Mouse (Mus musculus) hindbrain, embryonic 10.5 days (tissue): ENCODE data around the gene Mus81. TPM values are rescaled to one million over a fixed set of nuclear protein-coding genes. Genes with fewer than 3 reads are reported as not detected.
"Not testable (repeated sequence)": the region's sequence is repeated elsewhere in the genome, so short reads cannot be mapped to it uniquely, and the experiment has no call there.

ENCODE experiments used
- DNase-seq: peaks from one replicate; pipeline ENCODE4 v3.0.0-alpha.2; 2017; ENCODE audit warnings: low spot score
- H3K27ac ChIP-seq: fragments of 300-500 bp; sonication (generic); 2 replicates; pipeline ENCODE4 v1.5.1; 2016; ENCODE audit warnings: mild to moderate bottlenecking, moderate library complexity
- H3K27me3 ChIP-seq: fragments of 300-500 bp; sonication (generic); 2 replicates; pipeline ENCODE4 v1.6.1; 2016; ENCODE audit warnings: mild to moderate bottlenecking; ENCODE audit not compliant: poor library complexity, insufficient read depth, severe bottlenecking
- H3K36me3 ChIP-seq: fragments of 300-500 bp; sonication (generic); 2 replicates; pipeline ENCODE4 v1.6.1; 2016; ENCODE audit warnings: mild to moderate bottlenecking, moderate library complexity
- H3K4me1 ChIP-seq: fragments of 300-500 bp; sonication (generic); replicated peaks from 2 replicates; pipeline ENCODE4 v1.6.1; 2016; ENCODE audit warnings: mild to moderate bottlenecking
- H3K4me3 ChIP-seq: fragments of 300-500 bp; sonication (generic); 2 replicates; pipeline ENCODE4 v1.5.1; 2016; ENCODE audit warnings: mild to moderate bottlenecking, moderate library complexity
- H3K9me3 ChIP-seq: fragments of 300-500 bp; sonication (generic); 2 replicates; pipeline ENCODE4 v1.6.1; 2016; ENCODE audit warnings: mild to moderate bottlenecking, moderate library complexity
- WGBS: fragments of 180-500 bp; shearing (Covaris S2); methylation state at CpG from one replicate; pipeline ENCODE4 v1.1.7; 2016; 5-methylcytosine and 5-hydroxymethylcytosine counted together
- polyA plus RNA-seq: library from polyadenylated mRNA; unstranded; fragments of >200 nt; fragmentation: Nextera tagmentation; extraction: Ambion mirVana; gene quantifications from 2 replicates; pipeline ENCODE4 v1.2.1, GENCODE M21; 2016

Gene Mus81
- polyA plus RNA-seq, 1 experiment from 2014 or later: 51.4 TPM

GRCm38 (mm10) chr19:5510031-5511026 lies 22.1 kb upstream of the Mus81 start, which contains the start of gene Snx32:
Gene Snx32, minus strand, starts transcription at chr19:5510538.
- H3K4me3 ChIP-seq: peak within 1 kb of the TSS; percentile 62
- WGBS: 4% methylated on average over 47 of the region's 47 CpGs
- peak; percentile 93 for DNase-seq
- peaks cover 3% of the 10 kb centered on the region; the same call in 1 of the 2 replicates for H3K9me3 ChIP-seq
- peaks cover 22% of the 10 kb centered on the region for H3K4me1 ChIP-seq
- H3K36me3 ChIP-seq: no peaks in the 10 kb centered on the region
- H3K27ac ChIP-seq: peak within 1 kb of the TSS; percentile 88
- H3K27me3 ChIP-seq: no peaks in the 10 kb centered on the region

DNA sequence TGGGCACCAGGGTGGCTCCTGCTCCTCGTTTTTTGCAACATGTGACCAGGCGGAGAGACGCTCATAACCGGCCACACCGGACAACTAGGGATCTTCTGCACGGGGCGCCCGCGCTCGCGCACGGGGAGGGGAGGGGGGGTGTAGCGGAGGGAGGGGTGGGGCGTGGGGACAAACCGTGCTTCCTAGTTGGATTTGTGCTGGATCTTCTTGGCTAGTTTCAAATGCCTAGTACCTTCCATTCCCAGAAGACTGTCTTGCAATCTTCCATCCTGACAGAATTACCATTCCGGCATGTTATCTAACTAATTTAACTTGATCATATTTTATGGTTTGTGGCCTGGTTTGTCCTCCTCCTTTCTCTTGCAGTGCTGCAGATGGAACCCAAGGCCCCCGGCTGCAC lies 15.5 kb upstream of the Mus81 start, which contains the start of gene 1700020D05Rik:
Gene 1700020D05Rik (minus strand): TSS at position 101 of the 400 bp plus-strand sequence.
- no peak for DNase-seq
- Histone ChIP-seq H3K27ac (no peak within 1 kb of the TSS), H3K9me3 (peaks cover 3% of the 10 kb centered on the region; the same call in 1 of the 2 replicates), H3K4me1 (no peaks in the 10 kb centered on the region), H3K36me3 (peaks cover 2% of the 10 kb centered on the region; the same call in 1 of the 2 replicates), H3K27me3 (peaks cover 8% of the 10 kb centered on the region; the same call in 1 of the 2 replicates), H3K4me3 (no peak within 1 kb of the TSS)
- 54% methylated on average over 17 of the region's 17 CpGs for WGBS

GRCm38 (mm10) chr19:5500330-5500875 lies 12.2 kb upstream of the Mus81 start:
- Histone ChIP-seq H3K36me3 (peaks cover 34% of the 10 kb centered on the region), H3K27me3 (peaks cover 8% of the 10 kb centered on the region; the same call in 1 of the 2 replicates), H3K4me1 (0 out of 2 replicates have a peak, but pooled peaks cover 3% of the 10 kb centered on the region), H3K4me3 (no peak overlapping the region), H3K27ac (no peak overlapping the region), H3K9me3 (no peaks in the 10 kb centered on the region)
- DNase-seq: no peak
- WGBS: 91% methylated on average over 2 of the region's 2 CpGs

- WGBS: 91% methylated on average over 16 of the region's 16 CpGs
- H3K4me1 ChIP-seq: peaks cover 21% of the 10 kb centered on the region
- no peak for DNase-seq
- no peak overlapping the region for H3K27ac ChIP-seq
- H3K36me3 ChIP-seq: peaks cover 69% of the 10 kb centered on the region
- H3K4me3 ChIP-seq: peak overlapping the region; percentile 20
- no peaks in the 10 kb centered on the region for H3K27me3 ChIP-seq
- no peaks in the 10 kb centered on the region for H3K9me3 ChIP-seq
These were observed 7.8 kb upstream of the Mus81 start for GRCm38 (mm10) chr19:5496052-5496370.

- peaks cover 21% of the 10 kb centered on the region for H3K4me1 ChIP-seq
- H3K27ac ChIP-seq: no peak overlapping the region
- no peak for DNase-seq
- peaks cover 69% of the 10 kb centered on the region for H3K36me3 ChIP-seq
- H3K9me3 ChIP-seq: no peaks in the 10 kb centered on the region
- H3K4me3 ChIP-seq: peak overlapping the region; percentile 20
- H3K27me3 ChIP-seq: no peaks in the 10 kb centered on the region
- 84% methylated on average over 12 of the region's 12 CpGs for WGBS
These were observed 7.3 kb upstream of the Mus81 start for GRCm38 (mm10) chr19:5495353-5496051.

DNA sequence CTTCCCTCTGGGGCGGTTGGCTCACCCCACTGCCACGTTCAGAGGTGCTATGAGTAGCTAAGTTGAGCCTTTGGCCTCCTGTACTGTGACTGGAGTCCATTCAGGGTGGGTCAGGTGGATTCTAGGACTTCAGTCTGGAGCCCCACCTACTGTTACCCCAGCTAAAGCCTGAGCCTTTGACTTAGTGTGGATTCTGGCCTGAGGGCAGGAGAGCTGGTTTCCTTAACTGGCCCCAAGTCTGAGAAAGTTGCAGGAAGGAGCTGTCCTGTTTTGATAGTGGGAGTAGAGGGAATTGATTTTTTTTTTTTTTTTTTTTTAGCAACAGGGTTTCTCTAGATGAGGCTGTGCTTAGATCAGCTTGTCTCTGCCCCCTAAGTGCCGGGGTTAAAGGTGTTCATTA lies 6.1 kb upstream of the Mus81 start:
- Histone ChIP-seq H3K36me3 (peaks cover 69% of the 10 kb centered on the region), H3K4me3 (no peak overlapping the region), H3K4me1 (peaks cover 31% of the 10 kb centered on the region), H3K9me3 (no peaks in the 10 kb centered on the region), H3K27me3 (no peaks in the 10 kb centered on the region), H3K27ac (no peak overlapping the region)
- 82% methylated on average over 3 of the region's 3 CpGs for whole genome bisulfite sequencing
- DNase-seq: no peak

DNA sequence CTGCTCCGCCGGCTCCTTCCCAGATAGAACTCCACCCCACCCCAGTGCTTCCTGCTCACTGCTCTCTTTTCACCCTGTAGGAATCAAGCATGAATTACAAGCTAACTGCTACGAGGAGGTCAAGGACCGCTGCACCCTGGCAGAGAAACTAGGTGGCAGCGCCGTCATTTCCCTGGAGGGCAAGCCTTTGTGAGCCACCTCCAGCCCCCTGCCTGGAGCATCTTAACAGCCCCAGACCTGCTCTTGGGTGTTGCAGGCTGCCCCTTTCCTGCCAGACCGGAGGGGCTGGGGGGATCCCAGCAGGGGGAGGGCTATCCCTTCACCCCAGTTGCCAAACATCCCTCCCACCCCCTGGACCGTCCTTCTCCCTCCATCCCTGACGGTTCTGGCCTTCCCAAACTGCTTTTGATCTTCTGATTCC lies 5.1 kb upstream of the Mus81 start:
- H3K9me3 ChIP-seq, H3K27me3 ChIP-seq, H3K27ac ChIP-seq, DNase-seq: not testable (repeated sequence)
- peak overlapping the region; percentile 18; the same call in 1 of the 2 replicates for H3K4me3 ChIP-seq
- H3K36me3 ChIP-seq: peaks cover 63% of the 10 kb centered on the region
- H3K4me1 ChIP-seq: peaks cover 41% of the 10 kb centered on the region
- 75% methylated on average over 9 of the region's 9 CpGs for WGBS

- peaks cover 44% of the 10 kb centered on the region for H3K4me1 ChIP-seq
- no peaks in the 10 kb centered on the region for H3K9me3 ChIP-seq
- WGBS: 89% methylated on average over 4 of the region's 4 CpGs
- H3K27me3 ChIP-seq: no peaks in the 10 kb centered on the region
- H3K4me3 ChIP-seq: no peak overlapping the region; the same call in 1 of the 2 replicates
- no peak for DNase-seq
- H3K27ac ChIP-seq: no peak overlapping the region
- H3K36me3 ChIP-seq: peaks cover 57% of the 10 kb centered on the region
These were observed 4.4 kb upstream of the Mus81 start for GRCm38 (mm10) chr19:5492641-5493040.

DNA sequence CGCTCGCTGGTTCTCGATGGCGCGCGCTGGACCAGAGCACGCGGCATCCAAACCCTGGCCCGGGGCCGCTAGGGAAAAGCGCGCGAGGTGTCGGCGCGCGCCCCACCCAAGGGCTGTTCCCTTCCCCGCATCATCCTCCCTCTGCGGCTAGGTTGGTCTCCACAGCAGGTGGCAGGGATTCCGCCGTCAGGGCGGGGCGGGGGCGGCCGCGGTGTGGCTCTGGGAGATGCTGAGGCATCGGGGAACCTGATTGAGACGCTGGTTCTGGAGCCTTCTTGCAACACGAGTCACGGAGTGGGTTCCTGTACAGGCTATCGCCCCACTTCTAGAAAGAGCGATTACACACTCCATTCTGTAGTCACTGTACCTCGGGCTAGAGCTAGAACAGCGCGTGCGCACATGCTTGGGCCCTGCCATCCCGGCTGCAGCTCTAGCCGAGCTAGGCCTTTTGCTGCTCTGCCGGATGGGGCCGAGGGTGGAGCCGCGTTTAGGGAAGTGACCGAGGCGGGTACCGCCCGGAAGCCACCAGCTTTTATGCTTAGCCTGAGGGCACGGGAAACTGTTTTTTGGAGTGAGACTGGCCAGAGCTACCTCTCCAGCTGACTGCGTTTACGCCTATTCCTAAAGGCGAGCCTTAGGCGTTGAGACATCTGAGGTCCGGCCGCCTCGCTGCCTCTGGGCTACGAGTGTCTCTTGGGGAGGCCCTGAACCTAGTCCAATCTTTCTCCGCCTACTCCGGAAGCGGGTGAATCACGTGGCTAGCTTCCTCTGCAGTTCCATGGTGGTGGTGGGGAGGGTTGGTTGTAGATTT lies 2.9 kb upstream of the Mus81 start:
- Histone ChIP-seq H3K27ac (peak overlapping the region; percentile 99), H3K4me1 (peaks cover 59% of the 10 kb centered on the region)
- WGBS: under 1% methylated on average over 59 of the region's 59 CpGs

GRCm38 (mm10) chr19:5490313-5490897 lies 2.2 kb upstream of the Mus81 start, which contains the start of gene Cfl1:
Gene Cfl1, plus strand, starts transcription at chr19:5490455.
- peaks cover 48% of the 10 kb centered on the region for H3K36me3 ChIP-seq
- H3K27me3 ChIP-seq: no peaks in the 10 kb centered on the region
- H3K4me3 ChIP-seq: peak within 1 kb of the TSS; percentile 99
- DNase-seq: peak; percentile 96
- H3K4me1 ChIP-seq: peaks cover 57% of the 10 kb centered on the region
- WGBS: under 1% methylated on average over 62 of the region's 62 CpGs
- H3K9me3 ChIP-seq: no peaks in the 10 kb centered on the region
- H3K27ac ChIP-seq: peak within 1 kb of the TSS; percentile 99

More for the DNA sequence above, 2.9 kb upstream of the Mus81 start:
- Histone ChIP-seq H3K36me3 (peaks cover 48% of the 10 kb centered on the region), H3K9me3 (no peaks in the 10 kb centered on the region), H3K4me3 (peak overlapping the region; percentile 99), H3K27me3 (no peaks in the 10 kb centered on the region)
- DNase-seq: peak; percentile 81

- Histone ChIP-seq H3K4me1 (peaks cover 57% of the 10 kb centered on the region), H3K4me3 (peak overlapping the region; percentile 99), H3K27ac (peak overlapping the region; percentile 99), H3K36me3 (peaks cover 49% of the 10 kb centered on the region)
- WGBS: 58% methylated on average over 10 of the region's 10 CpGs
- DNase-seq, H3K27me3 ChIP-seq, H3K9me3 ChIP-seq: not testable (repeated sequence)
These were observed 1.5 kb upstream of the Mus81 start for GRCm38 (mm10) chr19:5489721-5490120.
